Mouse (Mus musculus) adrenal gland, adult 18-20 months (tissue): ENCODE results near the gene Pfas. TPM values are rescaled to one million over a fixed set of nuclear protein-coding genes. Genes with fewer than 3 reads are reported as not detected.
A peak's percentile ranks its signal among the peaks of the same experiment; 100 is the strongest.
"Not testable (repeated sequence)": the region's sequence is repeated elsewhere in the genome, so short reads cannot be mapped to it uniquely, and the experiment has no call there.

Experiments
- DNase-seq, 2 experiments: peaks; one replicate each; pipeline ENCODE4 v3.0.0; 2021 to 2022; ENCODE audit warnings: low spot score in 2 of 2
- microRNA-seq, 2 experiments: library from miRNA; unstranded; fragments of <30 nt; microRNA quantifications; one replicate each; pipeline ENCODE4 v1.2.0; 2021; ENCODE audit warnings: borderline number of aligned reads in 2 of 2
- total RNA-seq, 2 experiments: library from RNA; stranded (reverse); gene quantifications; 1 replicate in 1 of 2; 2 replicates in 1 of 2; pipeline ENCODE4 v1.2.3; 2021

The Pfas gene
- total RNA-seq, 2 experiments from 2014 or later, result 26.4 to 30.4 TPM

DNA sequence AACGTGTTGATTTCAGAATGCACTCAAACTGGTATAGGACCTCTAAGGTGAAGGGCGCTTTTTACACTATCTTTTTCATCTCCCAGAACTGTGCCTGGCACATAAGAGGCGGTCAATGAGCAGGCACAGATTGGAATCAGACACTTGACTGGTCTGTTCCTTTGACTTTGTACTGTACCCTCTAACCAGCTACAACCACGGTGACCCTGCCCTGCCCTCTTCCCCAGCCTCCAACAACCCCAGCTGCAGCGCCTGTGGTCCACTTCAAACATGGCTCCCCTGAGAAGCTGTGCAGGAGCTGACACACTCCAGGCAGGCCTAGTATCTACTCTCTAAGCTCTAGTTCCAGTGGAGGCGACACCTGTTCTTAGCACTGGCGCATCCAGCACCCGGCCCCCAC is 65.5 kb downstream of the Pfas start:
- no peak for DNase-seq

DNA sequence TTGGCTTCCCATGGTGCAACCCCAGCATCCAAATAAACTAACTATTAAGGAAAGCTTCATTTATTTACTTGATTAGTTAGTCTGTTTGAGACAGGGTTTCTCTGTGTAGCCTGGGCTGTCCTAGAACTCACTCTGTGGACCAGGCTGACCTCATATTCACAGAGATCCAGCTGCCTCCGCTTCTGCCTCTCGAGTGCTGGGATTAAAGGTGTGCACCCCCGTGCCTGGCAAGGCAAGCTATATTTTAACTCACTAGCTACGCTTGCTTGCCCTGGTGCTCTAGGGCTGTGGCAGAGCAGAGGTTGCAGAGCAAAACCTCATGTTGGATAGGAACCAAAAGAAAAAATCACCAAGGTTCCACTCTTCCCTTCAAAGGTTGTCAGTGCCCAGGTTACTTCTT is 67.7 kb downstream of the Pfas start:
- DNase-seq, result no peak

DNA sequence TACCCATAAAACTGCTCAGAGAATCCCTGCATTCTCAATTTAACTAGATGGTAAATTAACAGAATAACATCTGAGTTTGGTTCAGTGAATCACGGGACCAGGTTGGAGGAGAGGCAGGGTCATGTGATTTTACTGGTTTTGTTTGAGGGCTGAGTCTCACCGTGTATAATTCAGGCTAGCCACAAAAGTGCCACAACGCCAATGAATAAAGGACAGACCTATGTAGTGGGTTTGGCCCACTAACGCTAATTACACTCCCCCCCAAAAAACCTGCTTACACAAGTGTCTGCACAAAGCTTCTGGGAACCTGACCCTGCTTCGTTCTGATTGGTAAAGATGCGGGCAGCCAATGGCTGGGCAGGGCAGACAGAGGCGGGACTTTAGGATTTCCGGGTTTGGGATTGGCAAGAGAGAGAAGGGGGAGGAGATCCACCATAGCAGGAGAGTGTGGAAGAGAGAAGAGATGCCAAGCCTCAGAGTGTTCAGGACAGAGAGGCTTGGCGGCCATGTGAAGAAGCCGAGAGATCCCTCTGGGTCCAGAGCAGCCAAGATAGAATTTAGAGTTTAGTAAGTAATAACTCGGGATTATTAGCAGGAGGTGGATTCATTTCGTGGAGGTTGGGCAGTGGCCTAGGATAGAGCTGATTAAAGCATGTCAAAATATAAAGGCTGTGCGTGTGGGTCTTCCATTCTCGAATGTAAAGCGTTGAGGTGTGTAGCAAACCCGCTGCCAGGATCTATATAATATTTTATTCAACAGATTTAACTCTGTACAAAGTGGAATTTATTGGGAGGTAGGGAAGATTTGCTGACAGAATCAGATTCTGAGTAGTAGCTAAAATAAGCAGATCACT is 68.6 kb downstream of the Pfas start:
- DNase-seq, result peak; percentile 66 to 72

DNA sequence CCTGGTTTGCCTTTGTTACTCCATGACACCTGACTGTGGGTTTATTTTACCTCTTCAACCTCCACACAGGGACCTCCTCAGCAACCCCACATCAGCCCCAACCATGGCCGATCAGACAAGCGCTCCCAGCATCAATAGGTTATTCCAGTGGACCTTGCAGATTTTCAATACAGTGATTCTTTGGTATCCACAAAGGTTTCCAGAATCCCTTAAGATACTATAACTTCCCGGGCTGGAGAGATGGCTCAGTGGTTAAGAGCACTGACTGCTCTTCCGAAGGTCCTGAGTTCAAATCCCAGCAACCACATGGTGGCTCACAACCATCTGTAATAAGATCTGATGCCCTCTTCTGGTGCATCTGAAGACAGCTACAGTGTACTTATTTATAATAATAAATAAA is 71.3 kb downstream of the Pfas start:
- not testable (repeated sequence) for DNase-seq

Small RNA genes within 50 kb of the gene (microRNA-seq; reads per million reads assigned to microRNA genes)
- gene Mir3062, result 0 to 0.47 reads per million in 2 experiments

Other genes starting within 250 kb of the Pfas start
- gene Ndel1, start 136.6 kb downstream of the Pfas start, total RNA-seq, result 10 to 100 TPM; 76.9 to 85.9 TPM
- not detected for gene Rnf222, start 119.9 kb downstream of the Pfas start, total RNA-seq
- 1,000 to 10,000 TPM; 1,157 to 1,226 TPM for gene Rpl26, start 106.9 kb downstream of the Pfas start, total RNA-seq
- gene Odf4, start 81.4 kb downstream of the Pfas start, total RNA-seq, result under 1 TPM in 1 of 2 experiments, not detected in 1; 0.46 TPM
- 10 to 100 TPM; 18.5 to 19.5 TPM for gene Arhgef15, start 51.0 kb downstream of the Pfas start, total RNA-seq
- 10 to 100 TPM; 30.6 to 55.5 TPM for gene Slc25a35, start 40.3 kb downstream of the Pfas start, total RNA-seq
- 10 to 100 TPM; 13.5 to 16.7 TPM for gene Rangrf, start 33.3 kb downstream of the Pfas start, total RNA-seq
- 10 to 100 TPM; 20.3 to 28.9 TPM for gene Ctc1, start 7.5 kb upstream of the Pfas start, total RNA-seq
- 1 to 10 TPM; 1.4 to 1.9 TPM for gene Aurkb, start 37.2 kb upstream of the Pfas start, total RNA-seq
- 10 to 100 TPM; 23.7 to 23.9 TPM for gene Borcs6, start 51.3 kb upstream of the Pfas start, total RNA-seq
- 10 to 100 TPM in 1 of 2 experiments, 1 to 10 TPM in 1; 8.1 to 11.9 TPM for gene Tmem107, start 62.3 kb upstream of the Pfas start, total RNA-seq
- gene Vamp2, start 80.0 kb upstream of the Pfas start, total RNA-seq, result 100 to 1,000 TPM; 106 to 137 TPM
- 10 to 100 TPM; 66.6 to 77.7 TPM for gene Per1, start 86.8 kb upstream of the Pfas start, total RNA-seq
- under 1 TPM in 1 of 2 experiments, not detected in 1; 0.26 TPM for gene Hes7, start 111.9 kb upstream of the Pfas start, total RNA-seq
- gene 9130213A22Rik, start 114.1 kb upstream of the Pfas start, total RNA-seq, result under 1 TPM; 0.43 to 0.61 TPM
- 1 to 10 TPM; 1.1 to 1.6 TPM for gene Aloxe3, start 117.4 kb upstream of the Pfas start, total RNA-seq
- gene Alox12b, start 148.5 kb upstream of the Pfas start, total RNA-seq, result not detected
- not detected for gene Alox8, start 189.4 kb upstream of the Pfas start, total RNA-seq
- under 1 TPM in 1 of 2 experiments, not detected in 1; 0.07 TPM for gene Gucy2e, start 228.6 kb upstream of the Pfas start, total RNA-seq